Mouse (Mus musculus): ENCODE results near the gene Hoxd12. TPM values are rescaled to one million over a fixed set of nuclear protein-coding genes. Genes with fewer than 3 reads are reported as not detected.
A peak's percentile ranks its signal among the peaks of the same experiment; 100 is the strongest.

Gene Hoxd12
- polyA plus RNA-seq, 1 experiment from 2014 or later: not detected

DNA sequence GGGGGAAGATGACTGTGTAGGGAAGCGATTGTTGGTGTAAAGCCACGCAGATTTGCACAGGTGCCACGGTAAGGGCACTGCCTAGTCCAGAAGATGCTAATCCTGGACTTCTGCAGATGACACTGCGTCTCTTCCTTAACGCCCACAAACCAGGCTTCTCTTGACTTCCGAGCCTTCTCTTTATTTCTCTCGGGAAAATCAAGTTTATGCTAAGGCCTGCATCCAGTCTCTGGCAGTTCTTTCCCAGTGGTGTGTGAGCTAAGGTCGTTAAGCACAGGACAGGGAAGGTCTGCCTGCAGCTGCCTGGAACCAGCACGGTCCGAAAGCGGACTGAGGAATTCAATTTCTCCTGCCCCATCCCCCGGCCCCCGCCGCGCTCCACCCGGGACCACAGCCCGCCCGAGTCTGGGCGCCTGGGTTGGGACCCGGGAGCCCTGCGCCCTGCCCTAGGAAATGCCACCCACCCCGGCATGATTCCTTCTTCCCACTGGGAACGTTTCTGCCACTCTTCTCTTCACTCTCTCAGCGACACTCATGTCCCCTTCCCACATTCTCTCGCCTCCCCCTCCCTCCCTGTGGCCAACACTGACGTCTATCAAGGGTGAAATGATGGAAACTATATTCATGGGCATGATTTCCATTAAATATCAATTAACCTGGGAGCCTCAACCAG lies 29.0 kb downstream of the Hoxd12 start:
- Histone ChIP-seq H3K36me3 (ENCODE audit: control insufficient read depth, insufficient read depth) (no peaks in the 10 kb centered on the region), H3K9ac (ENCODE audit: low read depth, low read length) (no peak overlapping the region), H3K4me1 (ENCODE audit: control insufficient read depth, low read depth, low read length) (peaks cover 2% of the 10 kb centered on the region; the same call in 1 of the 2 replicates), H3K27ac (ENCODE audit: low read length) (no peak overlapping the region), H3K27me3 (ENCODE audit: control insufficient read depth, insufficient read depth, low read depth, low read length) (peaks cover 96% of the 10 kb centered on the region), H3K4me3 (ENCODE audit: low read depth, low read length) (no peak overlapping the region), H3K9me3 (replicated peaks; ENCODE audit: control insufficient read depth, low read length) (no peaks in the 10 kb centered on the region), H3K4me2 (ENCODE audit: low read depth, low read length) (no peak overlapping the region)
- ATAC-seq (ENCODE audit: low read depth): no peak
- WGBS (ENCODE audit: insufficient replicate concordance): 5% methylated on average over 26 of the region's 26 CpGs

DNA sequence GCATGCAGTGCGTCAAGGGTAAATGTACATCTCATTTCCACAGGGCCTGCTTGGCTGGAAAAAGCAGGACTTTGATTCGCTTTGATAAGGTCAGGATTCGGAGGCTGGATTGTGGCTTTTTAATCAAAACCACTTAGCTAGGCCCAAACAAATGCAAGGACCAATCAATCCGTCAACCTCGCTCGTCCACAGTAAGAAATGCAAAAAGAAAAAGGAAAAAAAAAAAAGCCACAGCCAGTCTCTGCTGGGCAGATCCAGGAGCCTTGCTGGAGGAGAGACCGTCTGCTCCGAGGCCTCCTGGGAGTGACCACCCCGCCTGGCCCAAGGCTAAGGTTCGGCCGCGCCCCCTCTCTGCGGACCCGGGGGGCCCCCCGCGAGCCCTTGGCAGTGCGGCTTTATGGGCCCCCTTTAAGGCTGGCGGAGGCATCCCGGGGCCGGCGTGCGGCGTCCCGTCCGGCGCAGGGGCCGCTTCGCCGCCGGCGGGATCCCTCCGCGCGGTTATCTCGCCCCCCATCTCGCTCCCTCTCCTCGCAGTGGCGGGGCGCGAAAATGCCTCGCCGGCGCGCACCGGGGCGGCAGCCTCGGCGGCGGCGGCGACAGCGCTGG lies 29.7 kb downstream of the Hoxd12 start, which contains the start of gene Hoxd8:
Gene Hoxd8 (plus strand): TSS at position 223 of the 606 bp plus-strand sequence.
- no peak within 1 kb of the TSS for H3K27ac ChIP-seq (ENCODE audit: low read length)
- no peaks in the 10 kb centered on the region for H3K36me3 ChIP-seq (ENCODE audit: control insufficient read depth, insufficient read depth)
- H3K9ac ChIP-seq (ENCODE audit: low read depth, low read length): no peak within 1 kb of the TSS
- peaks cover 95% of the 10 kb centered on the region for H3K27me3 ChIP-seq (ENCODE audit: control insufficient read depth, insufficient read depth, low read depth, low read length)
- 3% methylated on average over 37 of the region's 52 CpGs for WGBS (ENCODE audit: insufficient replicate concordance)
- ATAC-seq (ENCODE audit: low read depth): no peak
- peak within 1 kb of the TSS; percentile 46 for H3K4me3 ChIP-seq (ENCODE audit: low read depth, low read length)
- peak within 1 kb of the TSS; percentile 53 for H3K4me2 ChIP-seq (ENCODE audit: low read depth, low read length)
- no peaks in the 10 kb centered on the region for H3K9me3 ChIP-seq (replicated peaks; ENCODE audit: control insufficient read depth, low read length)
- peaks cover 2% of the 10 kb centered on the region; the same call in 1 of the 2 replicates for H3K4me1 ChIP-seq (ENCODE audit: control insufficient read depth, low read depth, low read length)

DNA sequence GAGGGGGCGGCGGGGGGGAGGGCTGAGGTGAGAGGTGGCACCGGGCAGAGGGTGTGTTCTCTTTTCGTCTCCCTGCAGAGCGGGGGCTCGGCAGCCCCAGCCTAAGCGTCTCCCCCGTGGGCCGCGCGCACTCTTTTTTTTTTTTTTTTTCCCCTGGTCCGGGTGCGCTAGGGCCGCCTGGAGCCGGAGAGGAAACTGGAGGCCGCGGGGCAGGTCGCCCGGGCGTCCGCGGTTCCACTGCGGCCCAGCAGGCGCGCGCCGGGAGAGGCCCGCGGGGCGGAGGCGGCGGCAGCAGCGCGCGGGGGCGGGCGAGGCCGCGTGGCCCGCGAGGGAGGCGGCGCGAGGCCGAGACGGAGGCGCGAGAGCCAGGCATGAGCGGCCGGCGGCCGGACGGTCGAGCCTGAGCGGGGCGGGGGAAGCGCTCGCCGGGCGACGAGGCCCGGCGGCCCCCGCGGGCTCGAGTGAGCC lies 30.2 kb downstream of the Hoxd12 start:
- H3K27me3 ChIP-seq (ENCODE audit: control insufficient read depth, insufficient read depth, low read depth, low read length): peaks cover 95% of the 10 kb centered on the region
- H3K4me2 ChIP-seq (ENCODE audit: low read depth, low read length): peak overlapping the region; percentile 53
- 0% methylated on average over 41 of the region's 66 CpGs for WGBS (ENCODE audit: insufficient replicate concordance)
- H3K9me3 ChIP-seq (replicated peaks; ENCODE audit: control insufficient read depth, low read length): no peaks in the 10 kb centered on the region
- H3K4me3 ChIP-seq (ENCODE audit: low read depth, low read length): peak overlapping the region; percentile 46
- no peak overlapping the region for H3K27ac ChIP-seq (ENCODE audit: low read length)
- H3K9ac ChIP-seq (ENCODE audit: low read depth, low read length): no peak overlapping the region
- H3K4me1 ChIP-seq (ENCODE audit: control insufficient read depth, low read depth, low read length): peaks cover 2% of the 10 kb centered on the region; the same call in 1 of the 2 replicates
- no peaks in the 10 kb centered on the region for H3K36me3 ChIP-seq (ENCODE audit: control insufficient read depth, insufficient read depth)
- ATAC-seq (ENCODE audit: low read depth): no peak

DNA sequence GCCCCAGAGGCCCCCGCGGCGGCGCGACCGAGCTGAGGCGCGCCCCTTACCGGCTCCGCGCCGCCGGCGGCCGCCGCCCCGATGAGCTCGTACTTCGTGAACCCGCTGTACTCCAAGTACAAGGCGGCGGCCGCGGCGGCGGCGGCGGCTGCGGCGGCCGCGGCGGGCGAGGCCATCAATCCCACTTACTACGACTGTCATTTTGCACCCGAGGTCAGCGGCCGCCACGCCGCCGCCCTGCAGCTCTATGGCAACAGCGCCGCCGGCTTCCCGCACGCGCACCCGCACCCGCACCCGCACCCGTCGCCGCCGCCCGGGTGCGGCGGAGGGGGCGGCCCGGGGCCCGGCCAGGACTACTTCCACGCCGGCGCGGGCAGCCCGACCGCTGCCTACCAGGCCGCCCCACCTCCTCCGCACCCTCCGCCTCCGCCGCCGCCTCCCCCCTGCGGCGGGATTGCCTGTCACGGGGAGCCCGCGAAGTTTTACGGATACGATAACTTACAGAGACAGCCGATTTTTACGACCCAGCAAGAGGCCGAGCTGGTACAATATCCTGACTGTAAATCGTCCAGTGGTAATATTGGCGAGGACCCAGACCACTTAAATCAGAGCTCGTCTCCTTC lies 30.8 kb downstream of the Hoxd12 start:
- H3K4me2 ChIP-seq (ENCODE audit: low read depth, low read length): peak overlapping the region; percentile 53
- H3K4me3 ChIP-seq (ENCODE audit: low read depth, low read length): peak overlapping the region; percentile 46
- H3K9ac ChIP-seq (ENCODE audit: low read depth, low read length): no peak overlapping the region
- H3K36me3 ChIP-seq (ENCODE audit: control insufficient read depth, insufficient read depth): no peaks in the 10 kb centered on the region
- H3K4me1 ChIP-seq (ENCODE audit: control insufficient read depth, low read depth, low read length): peaks cover 2% of the 10 kb centered on the region; the same call in 1 of the 2 replicates
- no peak overlapping the region for H3K27ac ChIP-seq (ENCODE audit: low read length)
- peaks cover 95% of the 10 kb centered on the region for H3K27me3 ChIP-seq (ENCODE audit: control insufficient read depth, insufficient read depth, low read depth, low read length)
- H3K9me3 ChIP-seq (replicated peaks; ENCODE audit: control insufficient read depth, low read length): no peaks in the 10 kb centered on the region
- no peak for ATAC-seq (ENCODE audit: low read depth)
- WGBS (ENCODE audit: insufficient replicate concordance): 1% methylated on average over 37 of the region's 85 CpGs

DNA sequence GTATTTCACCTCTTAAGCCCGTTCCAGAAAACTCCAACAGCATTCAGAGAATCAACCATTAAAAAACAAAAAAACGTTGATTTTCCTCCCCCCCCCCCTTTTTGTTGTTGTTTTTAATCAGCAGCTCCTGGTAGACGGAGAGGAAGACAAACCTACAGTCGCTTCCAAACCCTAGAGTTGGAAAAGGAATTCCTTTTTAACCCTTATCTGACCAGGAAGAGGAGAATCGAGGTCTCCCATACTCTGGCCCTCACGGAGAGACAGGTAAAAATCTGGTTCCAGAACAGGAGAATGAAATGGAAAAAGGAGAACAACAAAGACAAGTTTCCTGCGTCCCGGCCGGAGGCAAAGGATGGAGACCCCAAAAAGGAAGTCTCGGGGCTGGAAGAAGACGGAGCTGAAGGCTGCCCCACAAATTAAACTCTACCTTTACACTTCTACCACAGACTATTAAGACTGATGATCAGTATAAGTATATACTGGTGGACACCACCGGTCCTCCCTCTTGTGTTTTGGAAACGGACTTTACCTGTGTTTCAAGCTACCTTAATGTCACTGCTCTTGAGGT lies 31.7 kb downstream of the Hoxd12 start:
- H3K9me3 ChIP-seq (replicated peaks; ENCODE audit: control insufficient read depth, low read length): no peaks in the 10 kb centered on the region
- no peak overlapping the region for H3K9ac ChIP-seq (ENCODE audit: low read depth, low read length)
- ATAC-seq (ENCODE audit: low read depth): no peak
- peaks cover 95% of the 10 kb centered on the region for H3K27me3 ChIP-seq (ENCODE audit: control insufficient read depth, insufficient read depth, low read depth, low read length)
- no peak overlapping the region for H3K4me2 ChIP-seq (ENCODE audit: low read depth, low read length)
- WGBS (ENCODE audit: insufficient replicate concordance): 4% methylated on average over 13 of the region's 13 CpGs
- H3K4me3 ChIP-seq (ENCODE audit: low read depth, low read length): no peak overlapping the region
- H3K36me3 ChIP-seq (ENCODE audit: control insufficient read depth, insufficient read depth): no peaks in the 10 kb centered on the region
- H3K4me1 ChIP-seq (ENCODE audit: control insufficient read depth, low read depth, low read length): peaks cover 2% of the 10 kb centered on the region; the same call in 1 of the 2 replicates
- no peak overlapping the region for H3K27ac ChIP-seq (ENCODE audit: low read length)

DNA sequence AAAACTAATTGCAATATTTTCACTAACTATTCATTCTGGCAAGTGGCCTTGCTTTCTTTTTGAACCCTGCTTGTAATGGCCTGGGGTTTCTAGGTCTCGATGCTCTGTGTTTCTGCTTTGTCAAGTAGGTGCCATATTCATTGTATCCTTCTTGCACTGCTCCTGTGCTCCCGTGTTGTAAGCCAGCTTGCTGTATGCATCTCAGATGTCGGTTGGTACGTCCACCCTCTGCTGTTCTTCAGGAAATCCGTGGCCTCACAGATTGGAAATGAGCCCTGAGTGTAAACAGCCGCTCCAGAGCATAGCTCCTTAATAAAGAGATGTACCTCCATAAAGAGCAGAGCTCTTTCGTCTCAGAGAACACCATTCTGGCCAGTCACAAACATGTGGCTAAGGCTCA lies 32.8 kb downstream of the Hoxd12 start:
- WGBS (ENCODE audit: insufficient replicate concordance): 19% methylated on average over 7 of the region's 7 CpGs
- Histone ChIP-seq H3K27me3 (ENCODE audit: control insufficient read depth, insufficient read depth, low read depth, low read length) (peaks cover 96% of the 10 kb centered on the region), H3K9ac (ENCODE audit: low read depth, low read length) (no peak overlapping the region), H3K27ac (ENCODE audit: low read length) (no peak overlapping the region), H3K36me3 (ENCODE audit: control insufficient read depth, insufficient read depth) (no peaks in the 10 kb centered on the region), H3K4me1 (ENCODE audit: control insufficient read depth, low read depth, low read length) (peaks cover 2% of the 10 kb centered on the region; the same call in 1 of the 2 replicates), H3K4me2 (ENCODE audit: low read depth, low read length) (no peak overlapping the region), H3K4me3 (ENCODE audit: low read depth, low read length) (no peak overlapping the region), H3K9me3 (replicated peaks; ENCODE audit: control insufficient read depth, low read length) (no peaks in the 10 kb centered on the region)
- no peak for ATAC-seq (ENCODE audit: low read depth)

DNA sequence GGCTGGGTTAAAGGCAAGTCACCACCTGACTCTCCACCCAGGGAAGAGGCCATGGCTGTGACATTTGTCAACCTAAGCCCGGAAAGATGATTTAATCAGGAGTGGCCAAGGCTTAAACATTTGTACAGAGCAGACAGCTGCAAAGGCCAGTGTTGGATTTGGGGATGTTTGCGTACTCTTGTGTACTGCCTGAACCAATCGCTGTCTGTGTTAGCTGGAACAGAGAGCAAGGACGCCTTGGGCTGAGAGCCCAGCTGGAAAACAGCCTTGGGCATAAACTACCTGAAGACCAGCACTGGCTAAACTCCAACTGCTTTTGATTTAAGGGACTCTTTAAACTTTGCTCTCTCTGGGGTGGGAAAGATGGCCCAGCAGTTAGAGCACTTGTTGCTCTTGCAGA lies 33.9 kb downstream of the Hoxd12 start:
- Histone ChIP-seq H3K4me2 (ENCODE audit: low read depth, low read length) (no peak overlapping the region), H3K27me3 (ENCODE audit: control insufficient read depth, insufficient read depth, low read depth, low read length) (peaks cover 96% of the 10 kb centered on the region), H3K36me3 (ENCODE audit: control insufficient read depth, insufficient read depth) (no peaks in the 10 kb centered on the region), H3K4me1 (ENCODE audit: control insufficient read depth, low read depth, low read length) (peaks cover 2% of the 10 kb centered on the region; the same call in 1 of the 2 replicates), H3K4me3 (ENCODE audit: low read depth, low read length) (no peak overlapping the region), H3K9me3 (replicated peaks; ENCODE audit: control insufficient read depth, low read length) (no peaks in the 10 kb centered on the region), H3K9ac (ENCODE audit: low read depth, low read length) (no peak overlapping the region), H3K27ac (ENCODE audit: low read length) (no peak overlapping the region)
- no peak for ATAC-seq (ENCODE audit: low read depth)
- 26% methylated on average over 4 of the region's 4 CpGs for WGBS (ENCODE audit: insufficient replicate concordance)

DNA sequence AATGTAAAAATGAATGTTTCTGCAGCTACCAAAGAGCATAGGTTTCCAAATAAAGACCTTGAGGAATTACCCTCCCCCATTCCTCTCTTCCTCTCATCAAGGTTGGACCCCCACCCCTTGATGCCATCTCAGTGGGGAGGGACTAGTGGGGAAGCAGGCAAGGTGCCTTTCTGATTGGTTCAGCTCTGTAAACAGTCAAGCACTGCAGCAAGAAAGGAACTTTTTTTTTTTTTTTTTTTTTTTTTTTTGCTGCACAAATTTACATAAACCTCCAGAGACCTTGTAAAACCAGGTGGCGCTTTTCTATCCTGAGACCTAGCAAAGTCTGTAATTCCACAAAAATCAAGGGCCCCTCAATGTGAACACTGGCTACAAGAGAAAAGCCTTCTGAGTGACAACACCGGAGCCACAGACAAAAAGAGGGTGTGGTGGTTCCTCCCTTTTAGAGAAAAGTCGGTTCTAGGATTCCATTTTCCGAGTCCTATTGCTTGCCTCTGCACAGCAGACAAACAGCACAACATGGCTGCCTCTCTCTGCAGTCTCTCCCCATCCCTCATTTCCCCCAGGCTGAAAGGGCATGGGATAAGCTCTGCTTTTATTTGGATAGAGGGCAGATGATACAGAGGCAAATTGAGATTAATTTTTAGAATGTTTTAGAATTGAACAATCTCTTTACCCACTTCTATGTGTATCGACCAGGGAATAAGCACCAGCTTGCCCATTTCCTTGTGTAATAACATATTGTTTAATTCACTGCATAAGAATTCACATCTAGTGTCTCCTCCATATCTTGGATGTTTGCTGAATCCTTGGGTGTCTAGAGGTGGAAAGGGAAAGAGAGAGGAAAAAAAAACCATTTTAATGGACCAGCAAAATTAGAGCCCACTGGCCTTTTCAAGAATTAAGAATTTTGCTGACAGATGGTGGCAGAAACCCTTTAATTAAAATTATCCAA lies 34.9 kb downstream of the Hoxd12 start:
- Histone ChIP-seq H3K9ac (ENCODE audit: low read depth, low read length) (no peak overlapping the region), H3K27ac (ENCODE audit: low read length) (no peak overlapping the region), H3K4me1 (ENCODE audit: control insufficient read depth, low read depth, low read length) (peaks cover 2% of the 10 kb centered on the region; the same call in 1 of the 2 replicates), H3K36me3 (ENCODE audit: control insufficient read depth, insufficient read depth) (no peaks in the 10 kb centered on the region), H3K27me3 (ENCODE audit: control insufficient read depth, insufficient read depth, low read depth, low read length) (peaks cover 96% of the 10 kb centered on the region), H3K4me2 (ENCODE audit: low read depth, low read length) (no peak overlapping the region), H3K9me3 (replicated peaks; ENCODE audit: control insufficient read depth, low read length) (no peaks in the 10 kb centered on the region), H3K4me3 (ENCODE audit: low read depth, low read length) (no peak overlapping the region)
- 12% methylated on average over 5 of the region's 5 CpGs for WGBS (ENCODE audit: insufficient replicate concordance)
- ATAC-seq (ENCODE audit: low read depth): no peak
